ENCODE assay signal across 8 mouse cellular contexts in the genomic region with DNA sequence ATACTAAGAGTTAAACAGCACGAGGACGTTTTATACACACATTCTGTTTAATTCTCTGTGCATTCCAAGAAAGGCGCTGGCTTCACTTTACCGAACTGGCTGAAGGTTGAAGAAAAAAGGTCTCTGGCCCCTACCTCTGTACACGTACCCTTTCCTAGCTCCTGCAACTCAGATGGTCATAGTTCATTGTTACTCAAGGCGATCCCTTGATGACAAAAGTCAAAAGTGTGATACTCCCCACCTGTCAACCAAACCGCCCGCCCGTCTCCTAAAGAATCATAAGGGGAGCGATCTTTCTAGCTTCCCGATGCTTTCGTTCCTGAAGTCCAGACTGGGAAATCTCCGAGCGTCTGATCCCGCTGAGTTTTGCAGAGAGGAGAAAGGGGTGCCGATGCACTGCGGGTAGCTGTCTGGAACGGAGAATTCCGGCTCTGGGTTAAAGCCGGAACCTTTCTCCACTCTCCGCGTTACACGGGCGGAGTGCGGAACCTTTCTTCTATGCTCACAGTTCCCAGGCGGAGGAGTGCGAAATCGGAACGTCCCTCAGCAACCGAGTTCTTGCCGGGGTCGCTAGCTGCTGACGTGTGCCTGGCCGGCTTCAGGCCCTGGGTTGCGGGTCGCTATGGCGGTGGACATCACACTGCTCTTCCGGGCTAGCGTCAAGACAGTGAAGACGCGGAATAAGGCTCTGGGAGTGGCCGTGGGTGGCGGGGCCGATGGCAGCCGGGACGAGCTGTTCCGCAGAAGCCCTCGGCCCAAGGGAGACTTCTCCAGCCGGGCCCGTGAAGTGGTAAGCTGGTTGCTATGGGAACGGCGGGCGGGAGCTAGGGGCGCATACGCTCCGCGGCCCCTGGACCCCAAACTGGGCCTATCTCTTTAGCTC. TPM values are rescaled to one million over a fixed set of nuclear protein-coding genes. Genes with fewer than 3 reads are reported as not detected.
DNase-seq lines count a peak whose midpoint lies in the region; ATAC-seq and TF ChIP-seq lines count a peak whose summit lies in the region.

A gene (plus strand): TSS at position 33 of the 883 bp plus-strand sequence.

- H3K4me2 ChIP-seq in embryonic facial prominence, embryonic 14.5 days (ENCODE audit: low read depth, low read length): peak within 1 kb of the TSS; percentile 86
- peak within 1 kb of the TSS; percentile 91 for H3K4me2 ChIP-seq in limb, embryonic 13.5 days (replicated peaks)
- peak within 1 kb of the TSS; percentile 90 for H3K4me2 ChIP-seq in midbrain, embryonic 16.5 days (ENCODE audit: low read length)

- H3K27me3 ChIP-seq in embryonic facial prominence, embryonic 14.5 days (replicated peaks; ENCODE audit: control insufficient read depth, insufficient read depth, low read length): no peaks in the 10 kb centered on the region
- H3K27me3 ChIP-seq in heart, adult 2 months (ENCODE audit: control insufficient read depth, insufficient read depth, low read length): no peaks in the 10 kb centered on the region
- H3K27me3 ChIP-seq in limb, embryonic 13.5 days: peaks cover 6% of the 10 kb centered on the region
- H3K27me3 ChIP-seq in midbrain, embryonic 16.5 days (ENCODE audit: control insufficient read depth, insufficient read depth, low read depth, low read length): peaks cover 3% of the 10 kb centered on the region; the same call in 1 of the 2 replicates

- under 1% methylated on average over 57 of the region's 57 CpGs for WGBS in embryonic facial prominence, embryonic 14.5 days
- under 1% methylated on average over 57 of the region's 57 CpGs for WGBS in heart, adult 2 months
- WGBS in limb, embryonic 13.5 days: under 1% methylated on average over 57 of the region's 57 CpGs
- under 1% methylated on average over 57 of the region's 57 CpGs for WGBS in midbrain, embryonic 16.5 days

- peak within 1 kb of the TSS; percentile 76 for H3K27ac ChIP-seq in embryonic facial prominence, embryonic 14.5 days (replicated peaks; ENCODE audit: low read depth, low read length)
- H3K27ac ChIP-seq in heart, adult 2 months: peak within 1 kb of the TSS; percentile 68
- peak within 1 kb of the TSS; percentile 77; the same call in 1 of the 2 replicates for H3K27ac ChIP-seq in limb, embryonic 13.5 days
- peak within 1 kb of the TSS; percentile 81 for H3K27ac ChIP-seq in midbrain, embryonic 16.5 days (ENCODE audit: low read length)

- intact Hi-C loops in heart, adult 2 months (cut with DNase I): no loop called here

- no peaks in the 10 kb centered on the region for H3K79me2 ChIP-seq in heart, adult 2 months (replicated peaks; ENCODE audit: control insufficient read depth, insufficient read depth, low read length)

- no peaks in the 10 kb centered on the region for H3K9me3 ChIP-seq in embryonic facial prominence, embryonic 14.5 days (ENCODE audit: control insufficient read depth, low read length)
- no peaks in the 10 kb centered on the region for H3K9me3 ChIP-seq in limb, embryonic 13.5 days
- no peaks in the 10 kb centered on the region for H3K9me3 ChIP-seq in midbrain, embryonic 16.5 days (replicated peaks; ENCODE audit: control insufficient read depth, low read length, poor library complexity, severe bottlenecking)

- H3K9ac ChIP-seq in embryonic facial prominence, embryonic 14.5 days (ENCODE audit: low read depth, low read length): peak within 1 kb of the TSS; percentile 84
- H3K9ac ChIP-seq in heart, adult 2 months (ENCODE audit: low read depth, low read length): peak within 1 kb of the TSS; percentile 92
- peak within 1 kb of the TSS; percentile 90 for H3K9ac ChIP-seq in limb, embryonic 13.5 days
- H3K9ac ChIP-seq in midbrain, embryonic 16.5 days (ENCODE audit: low read depth, low read length): peak within 1 kb of the TSS; percentile 78

- DNase-seq in 3T3-L1 (ENCODE audit: low read depth, low spot score): peak; percentile 96
- peak; percentile 68 to 73 for DNase-seq in adrenal gland, postnatal 4 days (ENCODE audit: low spot score in 2 of 2)
- DNase-seq in embryonic facial prominence, embryonic 14.5 days (ENCODE audit: low spot score): peak; percentile 97
- peak; percentile 88 to 90 for DNase-seq in heart, adult 2 months
- peak; percentile 78 to 87 for DNase-seq in kidney, adult 8-10 months
- peak; percentile 72 to 82 for DNase-seq in spleen, postnatal 10 days (ENCODE audit: low spot score in 2 of 2)

- TF ChIP-seq EP300 in heart, adult 2 months (IDR thresholded peaks at IDR 0.05; ENCODE audit: insufficient read depth, low read depth, low read length): 0 out of 2 replicates have a peak, but pooled peaks have one; percentile 64

- TF ChIP-seq POLR2A in heart, adult 2 months (IDR thresholded peaks at IDR 0.05; ENCODE audit: insufficient read depth, low read depth, low read length): peak; percentile 74

- TF ChIP-seq CTCF in heart, adult 2 months (IDR thresholded peaks at IDR 0.05): 0 out of 2 replicates have a peak, but pooled peaks have one; percentile 2

- H3K4me3 ChIP-seq in embryonic facial prominence, embryonic 14.5 days (ENCODE audit: low read depth, low read length): peak within 1 kb of the TSS; percentile 77
- peak within 1 kb of the TSS; percentile 99 for H3K4me3 ChIP-seq in heart, adult 2 months
- H3K4me3 ChIP-seq in limb, embryonic 13.5 days: peak within 1 kb of the TSS; percentile 91
- H3K4me3 ChIP-seq in midbrain, embryonic 16.5 days (ENCODE audit: low read depth, low read length): peak within 1 kb of the TSS; percentile 76

- peaks cover 6% of the 10 kb centered on the region; the same call in 1 of the 2 replicates for H3K36me3 ChIP-seq in embryonic facial prominence, embryonic 14.5 days (ENCODE audit: control insufficient read depth, insufficient read depth, low read length)
- H3K36me3 ChIP-seq in heart, adult 2 months (ENCODE audit: control insufficient read depth, insufficient read depth, low read length): no peaks in the 10 kb centered on the region
- H3K36me3 ChIP-seq in limb, embryonic 13.5 days: peaks cover 18% of the 10 kb centered on the region; the same call in 1 of the 2 replicates
- 0 out of 2 replicates have a peak, but pooled peaks cover 3% of the 10 kb centered on the region for H3K36me3 ChIP-seq in midbrain, embryonic 16.5 days (ENCODE audit: control insufficient read depth, insufficient read depth, low read length)

- peak; percentile 99 for ATAC-seq in embryonic facial prominence, embryonic 14.5 days (ENCODE audit: low read depth)
- peak; percentile 94 for ATAC-seq in limb, embryonic 13.5 days (ENCODE audit: low FRiP score, low read depth)
- peak; percentile 98 for ATAC-seq in midbrain, embryonic 16.5 days

- H3K4me1 ChIP-seq in embryonic facial prominence, embryonic 14.5 days (ENCODE audit: control insufficient read depth, insufficient read depth, low read length): peaks cover 12% of the 10 kb centered on the region
- no peaks in the 10 kb centered on the region for H3K4me1 ChIP-seq in heart, adult 2 months (ENCODE audit: control insufficient read depth, insufficient read depth, low read length)
- H3K4me1 ChIP-seq in limb, embryonic 13.5 days: peaks cover 23% of the 10 kb centered on the region
- H3K4me1 ChIP-seq in midbrain, embryonic 16.5 days (ENCODE audit: control insufficient read depth, insufficient read depth, low read length): peaks cover 20% of the 10 kb centered on the region

RNA-seq across cellular contexts. Expression of the gene that starts here (rescaled TPM):
- 10 to 100 TPM; 30.8 to 34.4 TPM for total RNA-seq in adrenal gland, postnatal 4 days (2021)
- polyA plus RNA-seq in embryonic facial prominence, embryonic 14.5 days (2014; fragmentation: Nextera tagmentation; extraction: Ambion mirVana): 43.9 and 45.8 TPM in 2 replicates
- total RNA-seq in heart, adult 2 months (2021): 10 to 100 TPM; 15.9 to 18.5 TPM
- 12.1 and 14.9 TPM in 2 replicates for polyA plus RNA-seq in heart, adult 2 months (2012; rRNA removed)
- polyA plus RNA-seq in limb, embryonic 13.5 days (2015; fragmentation: Nextera tagmentation; extraction: Ambion mirVana): 64.5 and 69.3 TPM in 2 replicates
- polyA plus RNA-seq in midbrain, embryonic 16.5 days (2015; fragmentation: Nextera tagmentation; extraction: Ambion mirVana): 31.8 and 32.6 TPM in 2 replicates

Comparison
In these comparisons a context has a peak if more than half of its experiments do, and no peak if none do; other contexts are left out.
1. Peak in every context shown above with its lines: DNase-seq, ATAC-seq, H3K4me3 ChIP-seq and H3K27ac ChIP-seq.